Mouse (Mus musculus): Measurements from ENCODE around the gene Pecam1.
A peak's percentile ranks its signal among the peaks of the same experiment; 100 is the strongest.
"Not testable (repeated sequence)": the region's sequence is repeated elsewhere in the genome, so short reads cannot be mapped to it uniquely, and the experiment has no call there.

Gene Pecam1

DNA sequence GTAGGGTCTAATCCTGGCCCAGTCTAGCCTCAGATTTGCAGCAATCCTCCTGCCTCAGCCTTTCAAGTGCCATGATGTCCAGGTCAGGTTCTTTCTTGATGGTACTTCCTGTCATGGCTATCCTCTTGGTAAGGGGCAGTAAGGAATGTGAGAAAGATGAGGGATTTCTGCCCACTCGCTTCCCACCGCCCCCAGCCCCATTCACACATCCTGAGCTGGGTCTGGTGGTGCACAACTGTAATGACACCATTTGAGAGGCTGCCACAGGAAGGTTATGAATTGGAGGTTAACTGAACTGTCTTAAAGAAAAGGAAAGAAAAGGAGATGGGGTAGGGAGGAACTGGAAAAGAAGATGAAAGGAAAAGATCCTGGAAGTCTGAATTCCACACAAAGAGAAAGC lies 84.6 kb downstream of the Pecam1 start:
- no peak for DNase-seq (ENCODE audit: low read depth)

GRCm38 (mm10) chr11:106665328-106665727 lies 85.1 kb downstream of the Pecam1 start:
- no peak for DNase-seq (ENCODE audit: low read depth)

GRCm38 (mm10) chr11:106664691-106665090 lies 85.7 kb downstream of the Pecam1 start:
- DNase-seq (ENCODE audit: low read depth) = no peak

DNA sequence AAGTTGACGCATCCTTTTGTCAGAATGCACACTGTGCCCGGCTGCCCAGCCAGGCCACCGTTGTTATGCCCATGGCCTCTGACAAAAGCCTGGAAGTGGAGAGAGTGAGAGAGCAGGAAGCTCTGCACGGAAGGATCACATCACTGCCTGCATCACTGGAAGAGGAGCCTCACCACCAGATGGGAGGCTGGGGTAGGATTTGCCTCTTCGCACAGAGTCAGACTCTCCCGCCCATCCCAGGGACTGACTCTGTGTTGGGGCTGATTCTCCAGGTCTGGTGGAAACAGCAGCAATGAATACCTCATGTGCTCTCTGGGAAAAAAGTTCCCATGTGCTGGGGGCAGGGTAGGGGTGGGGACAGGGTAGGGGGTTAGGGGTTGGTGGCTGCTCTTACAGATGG lies 86.6 kb downstream of the Pecam1 start:
- DNase-seq (ENCODE audit: low read depth) = no peak

DNA sequence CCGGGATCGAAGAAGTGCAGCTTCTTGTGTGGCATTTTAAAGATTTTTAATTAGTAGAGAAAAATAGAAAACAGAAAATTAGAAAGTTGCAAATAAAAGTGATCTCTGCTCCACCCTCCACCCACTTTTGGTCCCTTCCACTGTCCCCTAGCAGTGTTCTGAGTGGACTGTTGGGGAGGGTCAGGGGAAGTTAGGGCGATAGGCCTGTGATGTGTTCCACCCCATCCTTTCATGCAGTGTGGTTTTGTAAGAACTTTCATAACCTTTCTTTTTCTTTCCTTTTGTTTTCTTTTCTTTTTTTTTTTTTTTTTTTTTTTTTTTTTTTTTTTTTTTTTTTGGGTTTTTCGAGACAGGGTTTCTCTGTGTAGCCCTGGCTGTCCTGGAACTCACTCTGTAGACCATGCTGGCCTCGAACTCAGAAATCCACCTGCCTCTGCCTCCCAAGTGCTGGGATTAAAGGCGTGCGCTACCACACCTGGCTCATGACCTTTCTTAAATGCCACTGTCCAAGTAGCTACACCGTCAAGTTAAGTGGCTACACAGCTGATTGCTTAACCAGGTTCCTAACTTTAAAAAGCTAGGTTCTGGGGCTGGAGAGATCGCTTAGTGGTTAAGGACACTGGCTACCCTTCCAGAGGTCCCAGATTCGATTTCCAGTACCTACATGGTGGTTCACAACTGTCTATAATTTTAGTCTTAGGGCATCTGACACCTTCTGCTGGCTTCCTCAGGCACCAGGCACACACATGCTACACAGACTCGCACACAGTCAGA lies 87.6 kb downstream of the Pecam1 start:
- DNase-seq (ENCODE audit: low read depth) = no peak

GRCm38 (mm10) chr11:106660453-106661081 lies 89.9 kb downstream of the Pecam1 start:
- no peak for DNase-seq (ENCODE audit: low read depth)

DNA sequence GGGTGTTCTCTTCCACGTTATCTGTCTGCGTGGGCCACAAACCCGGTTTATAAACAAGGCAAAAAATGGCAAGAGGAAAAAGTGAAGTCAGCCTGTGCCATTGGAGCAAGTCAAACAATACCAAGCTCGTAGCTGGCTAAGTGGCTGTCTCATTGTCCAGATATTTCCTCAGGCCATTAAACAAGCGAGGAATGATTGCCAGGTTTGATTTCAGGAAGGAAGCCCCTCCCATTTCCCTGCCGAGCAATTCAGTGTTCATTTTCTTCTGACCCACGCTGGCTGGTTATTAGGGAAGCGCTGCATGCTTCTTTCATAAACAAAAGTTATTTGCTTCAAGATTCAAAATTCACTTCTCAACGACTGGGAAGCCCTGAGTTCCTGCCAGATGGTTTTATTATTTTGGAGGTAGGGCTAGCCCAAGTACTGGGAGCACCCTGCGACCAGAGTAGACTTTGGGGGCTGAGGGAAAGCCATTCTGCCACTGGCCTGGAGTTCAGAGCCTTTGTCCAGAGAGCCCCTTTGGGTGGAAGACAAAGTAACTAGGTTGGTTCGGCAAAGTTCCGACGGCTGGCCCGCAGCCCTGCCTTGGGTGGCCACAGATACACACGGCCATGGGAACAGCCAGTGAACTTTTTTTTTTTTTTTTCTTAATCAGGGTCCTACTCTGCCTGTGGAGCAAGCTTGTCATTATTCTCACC lies 90.7 kb downstream of the Pecam1 start:
- DNase-seq (ENCODE audit: low read depth) = peak; percentile 79

- DNase-seq (ENCODE audit: low read depth) = peak; percentile 79
Measured at GRCm38 (mm10) chr11:106658051-106658880, 92.2 kb downstream of the Pecam1 start.

DNA sequence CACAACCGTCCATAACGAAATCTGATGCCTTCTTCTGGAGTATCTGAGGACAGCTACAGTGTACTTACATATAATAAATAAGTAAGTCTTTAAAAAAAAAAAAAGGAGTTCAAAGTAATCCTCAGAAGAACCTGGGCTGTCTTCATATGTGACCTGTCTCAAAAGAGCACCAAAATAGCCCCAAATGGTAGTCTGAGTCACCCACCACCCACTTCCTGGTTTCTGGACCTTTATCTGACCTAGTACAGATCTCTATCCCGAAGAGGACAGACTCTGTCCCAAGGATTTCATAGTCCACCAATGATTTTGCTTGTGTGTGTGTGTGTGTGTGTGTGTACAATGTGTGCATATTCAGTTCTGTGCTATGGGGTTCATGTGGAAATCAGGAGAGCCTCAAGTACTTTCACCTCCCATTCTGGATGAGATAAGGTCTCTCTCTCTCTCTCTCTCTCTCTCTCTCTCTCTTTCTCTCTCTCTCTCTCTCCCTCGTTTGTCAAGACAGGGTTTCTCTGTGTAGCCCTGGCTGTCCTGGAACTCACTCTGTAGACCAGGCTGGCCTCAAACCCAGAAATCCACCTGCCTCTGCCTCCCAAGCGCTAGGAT lies 93.4 kb downstream of the Pecam1 start:
- DNase-seq (ENCODE audit: low read depth) = not testable (repeated sequence)

DNA sequence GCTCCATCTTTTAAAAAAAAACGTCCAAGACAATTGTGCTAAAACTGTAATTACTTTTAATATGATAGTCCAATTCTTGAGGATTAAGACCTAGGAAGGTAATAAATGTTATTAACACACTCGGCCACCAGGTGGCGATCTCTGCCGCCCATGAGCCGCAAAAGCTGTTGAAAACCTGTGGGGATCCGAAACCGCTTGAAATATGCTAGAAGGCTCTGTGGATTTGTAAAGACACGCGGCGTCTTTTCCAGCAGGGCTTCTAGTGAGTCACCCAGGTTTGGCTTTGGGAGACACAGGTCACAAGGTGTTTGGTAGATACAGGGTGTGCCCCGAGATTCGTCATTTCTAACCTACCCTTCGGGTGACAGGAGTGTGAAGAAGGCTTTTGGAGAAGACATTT lies 102.1 kb downstream of the Pecam1 start:
- peak; percentile 85 for DNase-seq (ENCODE audit: low read depth)

DNA sequence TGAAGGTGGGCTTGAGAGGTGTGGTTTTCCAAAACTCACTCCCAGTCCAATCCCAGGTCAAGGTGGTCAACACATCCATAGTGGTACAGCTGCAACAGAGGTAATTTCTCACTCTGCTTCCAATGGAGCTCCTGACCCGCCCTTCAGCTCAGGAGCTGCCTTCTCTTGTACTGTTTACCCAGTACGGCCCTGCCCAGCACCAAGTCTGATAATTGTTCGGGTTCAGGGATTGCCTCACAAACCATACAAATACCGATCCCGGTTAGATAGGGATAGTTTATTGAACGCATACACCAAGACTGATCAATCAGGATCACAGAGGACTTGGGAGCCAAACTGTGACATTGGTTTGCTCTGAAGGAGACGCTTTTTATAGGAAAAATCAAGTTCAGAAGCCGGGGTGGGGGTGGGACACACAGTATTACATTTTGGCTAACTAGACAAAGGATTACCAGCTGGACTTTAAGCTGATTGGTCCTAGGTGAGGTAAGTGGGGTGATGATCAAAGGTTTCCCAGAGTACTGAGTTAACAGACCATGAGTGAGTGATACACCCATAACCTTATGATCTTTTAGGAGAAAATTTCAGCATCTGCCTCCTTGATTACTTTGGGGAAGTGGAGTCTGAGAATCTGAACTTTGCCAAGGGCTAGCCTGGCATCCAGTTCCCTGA lies 107.3 kb downstream of the Pecam1 start:
- DNase-seq (ENCODE audit: low read depth) = no peak

GRCm38 (mm10) chr11:106641580-106641979 lies 108.8 kb downstream of the Pecam1 start:
- DNase-seq (ENCODE audit: low read depth) = no peak

DNA sequence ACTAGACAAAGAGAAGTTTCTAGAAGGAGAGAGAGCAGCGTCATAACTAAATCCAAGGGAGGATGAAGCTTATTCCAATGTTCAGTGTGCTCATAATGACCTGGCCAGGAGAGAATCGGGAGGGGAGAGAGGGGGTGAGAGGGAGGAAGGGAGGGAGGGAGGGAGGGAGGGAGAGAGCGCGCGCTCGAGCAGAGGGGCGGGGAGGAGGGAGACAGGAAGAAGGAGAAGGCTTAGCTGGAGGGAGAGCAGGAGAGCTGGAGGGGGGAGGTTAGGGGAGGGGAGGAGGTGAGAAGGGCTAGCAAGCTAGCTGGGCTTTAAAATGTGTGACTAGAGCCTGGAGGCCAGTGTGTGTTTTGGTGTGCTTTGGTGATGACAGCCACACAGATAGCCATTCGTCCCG lies 110.4 kb downstream of the Pecam1 start:
- no peak for DNase-seq (ENCODE audit: low read depth)

GRCm38 (mm10) chr11:106639356-106639692 lies 111.1 kb downstream of the Pecam1 start:
- DNase-seq (ENCODE audit: low read depth) = no peak

GRCm38 (mm10) chr11:106638551-106639355 lies 111.7 kb downstream of the Pecam1 start:
- no peak for DNase-seq (ENCODE audit: low read depth)

DNA sequence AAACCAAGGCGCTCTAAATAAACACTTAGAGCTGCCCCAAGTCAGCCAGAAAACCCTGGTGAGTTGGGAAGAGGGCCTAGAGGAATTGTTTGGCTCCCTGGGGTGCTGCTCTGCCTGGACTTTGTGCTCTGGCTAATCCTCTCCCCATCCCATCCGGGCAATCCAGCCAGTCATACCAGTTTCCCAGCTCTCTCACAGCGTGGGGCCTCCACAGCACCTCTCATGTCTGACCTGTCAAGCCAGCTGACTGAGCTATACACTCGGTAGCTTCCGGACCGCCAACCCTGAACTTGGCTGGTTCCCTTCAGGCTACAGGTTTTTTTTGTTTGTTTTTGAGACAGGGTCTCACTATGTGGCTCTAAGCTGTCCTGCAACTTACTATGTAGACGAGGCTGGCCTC lies 112.7 kb downstream of the Pecam1 start:
- DNase-seq (ENCODE audit: low read depth) = no peak

DNA sequence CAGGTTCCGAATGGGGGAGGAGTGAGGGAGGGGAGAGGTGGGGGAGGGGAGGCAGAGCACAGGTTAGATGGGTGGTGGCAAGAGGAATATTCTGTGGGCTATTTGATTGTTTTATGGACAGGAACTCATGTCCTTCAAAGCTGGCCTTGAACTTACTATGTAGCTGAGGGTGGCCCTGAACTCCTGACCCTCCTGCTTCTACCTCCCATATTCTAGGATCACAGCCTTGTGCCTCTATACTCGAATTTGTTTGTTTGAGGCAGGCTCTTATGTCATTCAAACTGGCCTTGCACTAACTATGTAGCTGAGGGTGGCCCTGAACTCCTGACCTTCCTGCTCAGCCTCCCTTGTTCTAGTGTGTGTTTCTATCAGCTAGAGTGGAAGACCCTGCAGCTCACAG lies 114.5 kb downstream of the Pecam1 start:
- no peak for DNase-seq (ENCODE audit: low read depth)

GRCm38 (mm10) chr11:106634175-106634574 lies 116.3 kb downstream of the Pecam1 start:
- not testable (repeated sequence) for DNase-seq (ENCODE audit: low read depth)

DNA sequence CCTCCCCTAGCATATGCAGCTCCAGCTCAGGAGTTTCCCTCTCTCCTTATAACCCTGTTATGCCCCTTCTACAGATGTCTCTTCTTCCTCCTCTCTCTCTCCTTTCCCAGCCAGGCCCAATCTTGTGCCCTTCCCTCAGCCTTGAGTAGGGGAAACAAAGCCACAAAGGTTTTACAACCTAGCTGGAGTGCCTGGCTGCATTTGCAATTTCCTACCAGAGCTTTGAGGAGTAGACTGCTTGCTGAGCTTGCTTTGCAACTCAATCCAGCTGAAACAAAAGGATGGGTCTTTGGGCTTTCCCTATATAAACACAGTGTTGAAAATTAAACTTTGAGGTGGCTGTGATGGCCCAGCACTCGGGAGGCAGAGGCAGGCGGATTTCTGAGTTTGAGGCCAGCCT lies 117.0 kb downstream of the Pecam1 start:
- no peak for DNase-seq (ENCODE audit: low read depth)

- peak; percentile 88 for DNase-seq (ENCODE audit: low read depth)
Measured at GRCm38 (mm10) chr11:106627692-106628091, 122.7 kb downstream of the Pecam1 start.

Measured in NIH3T3 (cell line).